Mouse (Mus musculus): ENCODE measurements around the gene BC037034. TPM values are rescaled to one million over a fixed set of nuclear protein-coding genes. Genes with fewer than 3 reads are reported as not detected.

Gene BC037034
- total and polyA plus RNA-seq, 2 experiments from 2014 or later = 17.3 to 79.2 TPM

DNA sequence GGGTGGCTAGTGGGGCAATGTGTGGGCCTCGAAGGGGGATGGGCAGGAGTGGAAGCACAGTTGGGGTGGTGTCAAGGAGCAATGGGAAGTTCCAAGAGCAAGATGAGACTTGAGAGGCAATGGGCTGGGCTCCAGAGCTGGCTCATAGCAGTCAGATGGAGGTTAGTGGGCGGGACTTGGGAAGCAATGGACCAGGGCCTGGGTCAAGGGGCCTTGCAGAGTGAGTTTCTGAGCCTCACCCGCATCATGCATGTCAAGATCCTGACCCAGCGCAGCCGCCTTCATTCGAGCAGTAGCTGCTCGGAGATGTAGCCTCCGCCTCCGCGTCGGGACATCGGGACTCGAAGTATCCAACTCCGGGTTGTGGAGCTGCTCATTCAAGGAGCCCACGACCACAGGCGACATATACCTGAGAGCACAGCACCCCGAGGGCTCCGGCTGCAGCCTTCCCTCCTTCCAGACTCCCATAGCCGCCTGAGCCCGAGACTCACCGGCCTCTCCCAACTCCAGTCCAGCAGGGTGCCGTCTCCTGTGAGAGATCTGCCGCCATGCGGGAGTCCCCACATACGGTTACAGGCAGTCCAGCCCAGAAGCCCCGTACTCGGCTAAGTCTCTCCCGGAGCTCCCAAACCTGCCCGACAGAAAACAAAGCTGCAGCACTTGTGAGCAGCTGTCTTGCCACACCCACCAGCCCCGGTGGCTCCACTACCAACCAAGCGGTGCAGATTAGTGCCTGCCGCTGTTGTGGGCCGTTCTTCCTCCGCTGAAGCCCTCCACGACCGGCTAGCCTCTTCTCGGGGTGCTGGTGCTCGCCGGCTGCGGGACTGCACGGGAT, 11.6 kb upstream of the BC037034 start:
- peak overlapping the region; percentile 51 for H3K9ac ChIP-seq (replicated peaks; ENCODE audit: low read length, poor library complexity, severe bottlenecking)
- 15% methylated on average over 41 of the region's 41 CpGs for WGBS
- peak overlapping the region; percentile 25 for H3K4me3 ChIP-seq (ENCODE audit: low read depth, low read length)
- DNase-seq (ENCODE audit: low spot score) (no peak), ATAC-seq (ENCODE audit: low FRiP score) (no peak)
- peaks cover 4% of the 10 kb centered on the region for H3K36me3 ChIP-seq (ENCODE audit: insufficient read depth, low read length)
- peak overlapping the region; percentile 57 for H3K4me2 ChIP-seq (ENCODE audit: low read depth, low read length, poor library complexity, severe bottlenecking)
- no peaks in the 10 kb centered on the region for H3K27me3 ChIP-seq (ENCODE audit: insufficient read depth, low read length)
- no peaks in the 10 kb centered on the region; the same call in 1 of the 2 replicates for H3K4me1 ChIP-seq (ENCODE audit: insufficient read depth, low read length)
- no peak overlapping the region for H3K27ac ChIP-seq (ENCODE audit: low read depth, low read length)
- no peak for TF ChIP-seq CTCF (IDR thresholded peaks at IDR 0.05)
- H3K9me3 ChIP-seq (ENCODE audit: low read length) = no peaks in the 10 kb centered on the region

DNA sequence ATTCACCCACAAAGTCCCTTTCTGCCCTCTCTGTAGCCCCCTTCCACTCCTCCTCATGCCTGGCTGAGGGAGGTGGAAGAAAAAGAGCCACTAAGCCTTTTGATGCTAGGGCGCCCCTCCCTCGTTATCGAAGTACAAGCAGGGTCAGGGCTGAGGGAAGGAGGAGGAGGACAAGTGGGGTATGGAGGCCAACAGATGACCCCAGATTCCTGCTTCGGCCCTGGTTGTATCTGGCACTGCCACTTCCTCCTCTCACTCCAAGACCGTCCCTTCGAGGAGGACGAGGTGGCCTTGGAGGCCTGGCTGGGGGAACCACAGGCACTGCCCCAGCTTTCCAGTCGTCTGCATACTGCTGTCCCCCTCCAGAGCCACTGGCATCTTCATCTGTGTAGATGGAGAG, 10.4 kb upstream of the BC037034 start:
- Histone ChIP-seq H3K4me2 (ENCODE audit: low read depth, low read length, poor library complexity, severe bottlenecking) (no peak overlapping the region), H3K9me3 (ENCODE audit: low read length) (no peaks in the 10 kb centered on the region), H3K27ac (ENCODE audit: low read depth, low read length) (no peak overlapping the region), H3K4me3 (ENCODE audit: low read depth, low read length) (no peak overlapping the region), H3K36me3 (ENCODE audit: insufficient read depth, low read length) (peaks cover 4% of the 10 kb centered on the region), H3K9ac (replicated peaks; ENCODE audit: low read length, poor library complexity, severe bottlenecking) (no peak overlapping the region), H3K4me1 (ENCODE audit: insufficient read depth, low read length) (no peaks in the 10 kb centered on the region; the same call in 1 of the 2 replicates), H3K27me3 (ENCODE audit: insufficient read depth, low read length) (no peaks in the 10 kb centered on the region)
- DNase-seq (ENCODE audit: low spot score) (no peak), ATAC-seq (ENCODE audit: low FRiP score) (no peak)
- TF ChIP-seq CTCF (IDR thresholded peaks at IDR 0.05) = no peak
- WGBS = 52% methylated on average over 8 of the region's 8 CpGs

DNA sequence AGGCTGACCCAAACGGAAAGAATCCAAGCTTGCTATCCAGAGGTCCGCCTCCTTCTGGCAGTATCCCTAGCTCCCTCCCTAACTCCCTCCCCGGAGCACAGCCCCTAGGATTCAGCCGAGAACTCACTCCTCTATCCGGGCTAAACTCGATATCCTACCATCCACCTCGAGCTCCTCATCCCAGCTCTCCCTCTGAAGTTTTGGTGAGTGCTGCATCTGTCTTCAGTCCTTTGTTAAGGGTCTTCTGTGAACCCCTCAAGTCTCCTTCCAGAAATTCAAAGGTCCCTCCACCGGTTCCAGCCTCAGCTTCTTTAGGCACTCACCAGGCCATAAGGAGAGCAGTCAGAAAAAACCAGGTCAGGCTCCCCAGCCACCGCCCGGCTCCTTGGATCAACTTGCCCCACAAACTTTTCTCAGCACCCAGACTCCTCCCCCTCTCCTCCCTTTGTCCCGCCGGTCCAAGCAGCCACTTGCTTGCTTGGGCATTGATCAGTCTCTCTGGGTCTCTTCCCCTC, 8.6 kb upstream of the BC037034 start, which contains the start of gene Gal3st4:
TSS of gene Gal3st4 (minus strand) at position 432 of the 515 bp plus-strand sequence.
- no peaks in the 10 kb centered on the region for H3K27me3 ChIP-seq (ENCODE audit: insufficient read depth, low read length)
- H3K36me3 ChIP-seq (ENCODE audit: insufficient read depth, low read length) = peaks cover 4% of the 10 kb centered on the region
- TF ChIP-seq CTCF (IDR thresholded peaks at IDR 0.05) = no peak
- no peak for DNase-seq (ENCODE audit: low spot score)
- no peaks in the 10 kb centered on the region; the same call in 1 of the 2 replicates for H3K4me1 ChIP-seq (ENCODE audit: insufficient read depth, low read length)
- H3K4me3 ChIP-seq (ENCODE audit: low read depth, low read length) = no peak within 1 kb of the TSS
- H3K4me2 ChIP-seq (ENCODE audit: low read depth, low read length, poor library complexity, severe bottlenecking) = peak within 1 kb of the TSS; percentile 26
- H3K9ac ChIP-seq (replicated peaks; ENCODE audit: low read length, poor library complexity, severe bottlenecking) = no peak within 1 kb of the TSS
- no peak for ATAC-seq (ENCODE audit: low FRiP score)
- WGBS = 1% methylated on average over 12 of the region's 12 CpGs
- no peaks in the 10 kb centered on the region for H3K9me3 ChIP-seq (ENCODE audit: low read length)
- H3K27ac ChIP-seq (ENCODE audit: low read depth, low read length) = no peak within 1 kb of the TSS

DNA sequence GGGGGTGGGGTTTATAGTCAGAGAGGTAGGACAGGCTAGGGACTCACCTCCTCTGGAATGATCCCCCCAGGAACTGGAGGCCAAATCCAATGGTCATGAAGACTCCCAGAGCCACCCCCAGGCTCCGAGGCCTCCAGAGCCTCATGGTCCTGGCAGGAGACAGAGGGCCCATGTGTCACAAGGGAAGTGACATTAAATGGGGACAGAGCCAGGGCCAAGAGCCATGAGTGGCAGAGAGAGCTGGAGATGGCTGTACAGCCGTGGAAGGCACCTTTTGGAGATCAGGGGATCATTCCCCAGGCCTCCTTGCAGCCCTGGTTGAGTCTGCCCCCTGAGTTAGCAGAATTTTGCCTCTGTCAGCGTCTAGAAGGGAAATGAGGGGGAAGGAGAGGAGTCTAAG, 7.4 kb upstream of the BC037034 start:
- no peak overlapping the region for H3K4me2 ChIP-seq (ENCODE audit: low read depth, low read length, poor library complexity, severe bottlenecking)
- DNase-seq (ENCODE audit: low spot score) (no peak), ATAC-seq (ENCODE audit: low FRiP score) (no peak)
- TF ChIP-seq CTCF (IDR thresholded peaks at IDR 0.05) = no peak
- peaks cover 4% of the 10 kb centered on the region; the same call in 1 of the 2 replicates for H3K36me3 ChIP-seq (ENCODE audit: insufficient read depth, low read length)
- no peak overlapping the region for H3K4me3 ChIP-seq (ENCODE audit: low read depth, low read length)
- H3K27ac ChIP-seq (ENCODE audit: low read depth, low read length) = no peak overlapping the region
- no peaks in the 10 kb centered on the region for H3K27me3 ChIP-seq (ENCODE audit: insufficient read depth, low read length)
- WGBS = 58% methylated on average over 3 of the region's 3 CpGs
- H3K4me1 ChIP-seq (ENCODE audit: insufficient read depth, low read length) = no peaks in the 10 kb centered on the region; the same call in 1 of the 2 replicates
- H3K9me3 ChIP-seq (ENCODE audit: low read length) = no peaks in the 10 kb centered on the region
- no peak overlapping the region for H3K9ac ChIP-seq (replicated peaks; ENCODE audit: low read length, poor library complexity, severe bottlenecking)

DNA sequence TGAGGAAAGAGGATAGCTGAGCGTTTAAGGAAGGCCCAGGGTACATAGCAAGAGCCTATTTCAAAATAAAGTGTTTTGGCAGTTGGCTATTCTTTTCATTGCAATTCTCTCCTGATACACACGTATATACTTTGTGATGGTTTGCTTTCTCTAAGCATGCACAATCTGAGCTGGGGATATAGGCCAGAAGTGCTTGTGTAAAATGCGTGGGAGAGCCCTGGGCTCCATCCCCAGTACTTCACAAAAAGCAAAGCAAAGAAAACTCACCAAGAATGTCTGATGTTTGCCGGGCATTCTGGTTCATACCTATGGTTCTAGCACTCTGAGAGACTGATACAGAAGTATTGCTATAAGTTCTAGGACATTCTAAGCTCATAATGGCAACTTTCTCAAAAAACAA, 5.1 kb upstream of the BC037034 start:
- no peak overlapping the region for H3K9ac ChIP-seq (replicated peaks; ENCODE audit: low read length, poor library complexity, severe bottlenecking)
- H3K27me3 ChIP-seq (ENCODE audit: insufficient read depth, low read length) = no peaks in the 10 kb centered on the region
- DNase-seq (ENCODE audit: low spot score) (no peak), ATAC-seq (ENCODE audit: low FRiP score) (no peak)
- no peak for TF ChIP-seq CTCF (IDR thresholded peaks at IDR 0.05)
- no peak overlapping the region for H3K4me3 ChIP-seq (ENCODE audit: low read depth, low read length)
- H3K4me2 ChIP-seq (ENCODE audit: low read depth, low read length, poor library complexity, severe bottlenecking) = no peak overlapping the region
- 87% methylated on average over 4 of the region's 4 CpGs for WGBS
- H3K4me1 ChIP-seq (ENCODE audit: insufficient read depth, low read length) = no peaks in the 10 kb centered on the region; the same call in 1 of the 2 replicates
- no peaks in the 10 kb centered on the region for H3K9me3 ChIP-seq (ENCODE audit: low read length)
- H3K36me3 ChIP-seq (ENCODE audit: insufficient read depth, low read length) = no peaks in the 10 kb centered on the region
- H3K27ac ChIP-seq (ENCODE audit: low read depth, low read length) = no peak overlapping the region

DNA sequence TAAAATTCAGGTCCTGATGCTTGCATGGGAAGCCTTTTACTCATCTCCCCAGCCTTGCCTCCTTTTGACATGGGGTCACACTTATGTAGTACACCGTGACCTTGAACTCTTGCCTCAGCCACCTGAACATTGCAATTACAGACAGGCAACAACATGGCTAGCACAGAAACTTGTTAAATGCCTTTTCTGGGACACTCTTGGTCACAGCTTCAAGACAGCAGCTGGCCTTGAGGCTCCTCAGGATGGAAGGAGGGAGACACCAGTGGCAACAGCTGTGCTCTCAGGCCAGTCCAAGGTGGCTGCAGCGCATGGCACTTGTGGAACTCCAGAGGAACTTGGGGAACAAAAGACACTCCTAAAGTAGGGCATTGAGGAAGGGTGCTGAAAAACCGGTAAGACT, 3.3 kb upstream of the BC037034 start:
- no peak for TF ChIP-seq CTCF (IDR thresholded peaks at IDR 0.05)
- 90% methylated on average over 3 of the region's 3 CpGs for WGBS

More for the DNA sequence above, 3.3 kb upstream of the BC037034 start:
- no peaks in the 10 kb centered on the region; the same call in 1 of the 2 replicates for H3K36me3 ChIP-seq (ENCODE audit: insufficient read depth, low read length)
- H3K9ac ChIP-seq (replicated peaks; ENCODE audit: low read length, poor library complexity, severe bottlenecking) = no peak overlapping the region
- DNase-seq (ENCODE audit: low spot score) (no peak), ATAC-seq (ENCODE audit: low FRiP score) (no peak)
- H3K27me3 ChIP-seq (ENCODE audit: insufficient read depth, low read length) = no peaks in the 10 kb centered on the region
- no peaks in the 10 kb centered on the region for H3K9me3 ChIP-seq (ENCODE audit: low read length)
- no peak overlapping the region for H3K27ac ChIP-seq (ENCODE audit: low read depth, low read length)
- H3K4me1 ChIP-seq (ENCODE audit: insufficient read depth, low read length) = peaks cover 4% of the 10 kb centered on the region; the same call in 1 of the 2 replicates
- H3K4me2 ChIP-seq (ENCODE audit: low read depth, low read length, poor library complexity, severe bottlenecking) = no peak overlapping the region
- H3K4me3 ChIP-seq (ENCODE audit: low read depth, low read length) = no peak overlapping the region
